Mouse (Mus musculus) hindbrain, embryonic 16.5 days (tissue): Measurements from ENCODE around the gene Zfp979. TPM values are rescaled to one million over a fixed set of nuclear protein-coding genes. Genes with fewer than 3 reads are reported as not detected.
"Not testable (repeated sequence)": the region's sequence is repeated elsewhere in the genome, so short reads cannot be mapped to it uniquely, and the experiment has no call there.

Experiments
- ATAC-seq: fragments of 200-750 bp; cut with Nextera tagmentation; 2 replicates; pipeline ENCODE4 v1.8.0; 2017; ENCODE audit warnings: moderate TSS enrichment, moderate library complexity
- H3K27ac ChIP-seq: fragments of 300-500 bp; sonication (generic); 2 replicates; pipeline ENCODE4 v1.5.1; 2014; ENCODE audit warnings: low read depth, mild to moderate bottlenecking, control low read depth, low read length, moderate library complexity
- H3K27me3 ChIP-seq: fragments of 300-500 bp; sonication (generic); replicated peaks from 2 replicates; pipeline ENCODE4 v1.6.1; 2014; ENCODE audit warnings: low read length; ENCODE audit not compliant: control insufficient read depth, insufficient read depth
- H3K36me3 ChIP-seq: fragments of 300-500 bp; sonication (generic); 2 replicates; pipeline ENCODE4 v1.6.1; 2014; ENCODE audit warnings: mild to moderate bottlenecking, low read length, moderate library complexity, mixed read lengths; ENCODE audit not compliant: control insufficient read depth, insufficient read depth
- H3K4me1 ChIP-seq: fragments of 300-500 bp; sonication (generic); 2 replicates; pipeline ENCODE4 v1.6.1; 2014; ENCODE audit warnings: low read depth, low read length; ENCODE audit not compliant: control insufficient read depth, insufficient read depth
- H3K4me2 ChIP-seq: fragments of 300-500 bp; sonication (generic); 2 replicates; pipeline ENCODE4 v1.6.1; 2014; ENCODE audit warnings: mild to moderate bottlenecking, low read length, control low read depth, moderate library complexity
- H3K4me3 ChIP-seq: fragments of 300-500 bp; sonication (generic); 2 replicates; pipeline ENCODE4 v1.5.1; 2014; ENCODE audit warnings: mild to moderate bottlenecking, low read length, control low read depth, moderate library complexity
- H3K9ac ChIP-seq: fragments of 300-500 bp; sonication (generic); 2 replicates; pipeline ENCODE4 v1.6.1; 2014; ENCODE audit warnings: low read depth, mild to moderate bottlenecking, control low read depth, low read length, moderate library complexity
- H3K9me3 ChIP-seq: fragments of 300-500 bp; sonication (generic); 2 replicates; pipeline ENCODE4 v1.6.1; 2014; ENCODE audit warnings: mild to moderate bottlenecking, low read length, moderate library complexity; ENCODE audit not compliant: control insufficient read depth
- WGBS: fragments of 180-500 bp; shearing (Covaris S2); extraction: QIAGEN DNeasy Blood & Tissue Kit; methylation state at CpG from one replicate; pipeline ENCODE4 v1.1.7; 2014; 5-methylcytosine and 5-hydroxymethylcytosine counted together
- polyA plus RNA-seq: library from polyadenylated mRNA; unstranded; fragments of >200 nt; fragmentation: Nextera tagmentation; extraction: Ambion mirVana; gene quantifications from 2 replicates; pipeline ENCODE4 v1.2.1, GENCODE M21; 2015

The Zfp979 gene
- polyA plus RNA-seq, 1 experiment from 2014 or later, result 2.9 TPM

DNA sequence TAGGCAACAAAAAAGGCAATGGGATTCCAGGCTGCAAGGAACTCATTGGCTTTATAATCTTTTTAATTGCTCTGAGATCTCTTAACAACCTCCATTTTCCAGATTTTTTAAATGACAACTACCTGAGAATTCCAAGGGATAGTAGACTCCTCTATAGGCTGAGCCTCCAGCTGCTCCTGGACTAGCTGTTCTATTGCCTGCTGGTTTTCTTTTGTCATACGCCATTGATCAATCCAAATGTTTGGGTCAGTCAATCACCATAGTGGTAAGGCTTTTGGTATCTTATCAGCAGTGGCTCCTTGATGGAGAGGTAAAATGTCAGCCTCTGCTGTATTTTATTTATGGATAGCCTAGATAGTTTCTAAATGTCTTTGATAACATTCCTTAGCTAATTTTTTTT is 44.6 kb downstream of the Zfp979 start:
- no peaks in the 10 kb centered on the region for H3K36me3 ChIP-seq
- ATAC-seq, result no peak
- 60% methylated on average over 1 of the region's 1 CpGs for WGBS
- H3K4me3 ChIP-seq, result no peak overlapping the region
- no peak overlapping the region for H3K27ac ChIP-seq
- no peak overlapping the region for H3K9ac ChIP-seq
- no peak overlapping the region for H3K4me2 ChIP-seq
- H3K4me1 ChIP-seq, result no peaks in the 10 kb centered on the region
- no peaks in the 10 kb centered on the region for H3K27me3 ChIP-seq
- H3K9me3 ChIP-seq, result peaks cover 3% of the 10 kb centered on the region

DNA sequence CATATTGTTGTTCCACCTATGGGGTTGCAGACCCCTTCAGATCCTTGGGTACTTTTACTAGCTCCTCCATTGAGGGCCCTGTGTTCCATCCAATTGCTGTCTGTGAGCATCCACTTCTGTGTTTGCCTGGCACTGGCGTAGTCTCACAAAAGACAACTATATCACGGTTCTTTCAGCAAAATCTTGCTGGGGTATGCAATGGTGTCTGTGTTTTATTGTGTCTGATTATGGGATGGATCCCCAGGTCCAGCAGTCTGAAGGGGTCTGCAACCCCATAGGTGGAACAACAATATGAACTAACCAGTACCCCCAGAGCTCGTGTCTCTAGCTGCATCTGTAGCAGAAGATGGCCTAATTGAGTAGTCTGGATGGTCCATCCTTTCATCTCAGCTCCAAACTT is 47.7 kb downstream of the Zfp979 start:
- 81% methylated on average over 3 of the region's 3 CpGs for WGBS

GRCm38 (mm10) chr4:147586511-147587473 is 55.5 kb downstream of the Zfp979 start:
- 67% methylated on average over 1 of the region's 1 CpGs for WGBS
- H3K36me3 ChIP-seq, result no peaks in the 10 kb centered on the region
- peaks cover 13% of the 10 kb centered on the region for H3K9me3 ChIP-seq
- no peak overlapping the region for H3K4me2 ChIP-seq
- H3K9ac ChIP-seq, result no peak overlapping the region
- H3K4me3 ChIP-seq, result no peak overlapping the region
- no peak for ATAC-seq
- no peaks in the 10 kb centered on the region for H3K4me1 ChIP-seq
- no peak overlapping the region for H3K27ac ChIP-seq
- no peaks in the 10 kb centered on the region for H3K27me3 ChIP-seq

More for the DNA sequence above, 47.7 kb downstream of the Zfp979 start:
- not testable (repeated sequence) for ATAC-seq, H3K27me3 ChIP-seq, H3K4me2 ChIP-seq, H3K27ac ChIP-seq, H3K4me1 ChIP-seq, H3K9ac ChIP-seq, H3K36me3 ChIP-seq, H3K9me3 ChIP-seq, H3K4me3 ChIP-seq

GRCm38 (mm10) chr4:147579371-147579770 is 62.9 kb downstream of the Zfp979 start:
- not testable (repeated sequence) for H3K4me2 ChIP-seq, H3K9ac ChIP-seq, H3K36me3 ChIP-seq, H3K27ac ChIP-seq, ATAC-seq, H3K27me3 ChIP-seq, H3K4me3 ChIP-seq, H3K4me1 ChIP-seq
- 91% methylated on average over 4 of the region's 4 CpGs for WGBS
- peaks cover 12% of the 10 kb centered on the region for H3K9me3 ChIP-seq

DNA sequence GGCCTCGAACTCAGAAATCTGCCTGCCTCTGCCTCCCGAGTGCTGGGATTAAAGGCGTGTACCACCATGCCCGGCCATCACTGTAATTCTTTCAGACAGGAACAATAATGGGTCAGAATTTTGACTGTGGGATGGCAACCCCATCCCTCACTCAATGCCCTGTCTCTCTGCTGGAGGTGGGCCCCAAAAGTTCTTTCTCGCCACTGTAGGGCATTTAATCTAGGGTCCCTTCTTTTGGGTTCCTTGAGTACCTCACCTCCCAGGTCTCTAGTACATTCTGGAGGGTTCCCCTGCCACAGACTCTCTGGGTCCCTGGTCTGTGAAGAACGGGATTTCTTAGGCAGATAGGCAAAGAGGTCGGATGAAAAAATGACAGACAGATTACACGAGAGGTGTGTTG is 71.2 kb downstream of the Zfp979 start:
- not testable (repeated sequence) for H3K27me3 ChIP-seq, H3K36me3 ChIP-seq, H3K4me2 ChIP-seq, H3K27ac ChIP-seq, H3K9ac ChIP-seq, H3K4me1 ChIP-seq, H3K9me3 ChIP-seq, ATAC-seq, H3K4me3 ChIP-seq
- WGBS, result 89% methylated on average over 8 of the region's 8 CpGs

DNA sequence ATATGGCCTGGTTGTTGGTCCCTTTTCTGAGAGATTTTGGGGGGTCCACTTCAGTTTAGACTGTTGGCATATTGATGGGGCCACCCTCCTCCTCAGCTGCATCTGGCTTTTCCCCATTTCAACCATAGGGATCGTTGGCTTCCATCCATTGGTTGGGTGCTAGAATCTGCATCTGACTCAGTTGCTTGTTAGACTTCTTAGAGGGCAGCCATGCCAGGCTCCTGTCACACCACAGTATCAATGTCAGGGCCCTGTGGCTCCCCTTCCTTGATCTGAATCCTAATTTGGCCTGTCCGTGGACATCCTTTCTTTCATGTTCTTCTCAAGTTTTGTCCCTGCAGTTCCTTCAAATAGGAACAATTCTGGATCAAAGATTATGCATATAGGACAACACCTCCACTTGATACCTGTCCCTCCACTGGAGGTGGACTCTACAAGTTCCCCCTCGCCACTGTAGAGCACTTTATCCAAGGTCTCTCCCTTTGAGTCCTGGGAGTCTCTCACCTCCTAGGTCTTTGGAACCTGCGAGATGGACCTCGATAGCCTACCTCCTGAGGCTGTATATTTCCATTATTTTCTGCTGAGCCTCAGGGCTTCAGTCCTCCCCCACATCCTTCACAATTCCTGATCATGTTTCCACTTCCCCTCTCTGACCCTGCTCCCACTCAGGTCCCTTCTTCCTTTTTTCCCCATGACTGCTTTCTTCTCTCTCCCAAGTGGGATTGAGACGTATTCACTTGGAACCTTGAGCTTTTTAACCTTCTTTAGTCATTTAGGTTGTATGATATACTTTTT is 76.7 kb downstream of the Zfp979 start:
- Histone ChIP-seq H3K4me3 (no peak overlapping the region), H3K9me3 (peaks cover 10% of the 10 kb centered on the region; the same call in 1 of the 2 replicates), H3K4me2 (no peak overlapping the region), H3K9ac (no peak overlapping the region), H3K27me3 (no peaks in the 10 kb centered on the region), H3K4me1 (no peaks in the 10 kb centered on the region), H3K36me3 (no peaks in the 10 kb centered on the region), H3K27ac (no peak overlapping the region)
- no peak for ATAC-seq
- WGBS, result 71% methylated on average over 6 of the region's 6 CpGs

Other genes starting within 250 kb of the Zfp979 start
- 4.4 and 5.2 TPM in 2 replicates for gene Zfp982, start 150.1 kb downstream of the Zfp979 start, polyA plus RNA-seq
- gene Gm16503, start 102.3 kb downstream of the Zfp979 start, polyA plus RNA-seq, result 0.52 and 1.0 TPM in 2 replicates
- gene Zfp985, start 89.2 kb downstream of the Zfp979 start, polyA plus RNA-seq, result 0.12 and 0.21 TPM in 2 replicates
- gene Zfp534, start 60.0 kb upstream of the Zfp979 start, polyA plus RNA-seq, result 0.06 TPM in 1 of 2 replicates, not detected in the other
- gene Zfp984, start 167.3 kb upstream of the Zfp979 start, polyA plus RNA-seq, result 4.0 and 4.1 TPM in 2 replicates
- gene Zfp933, start 205.9 kb upstream of the Zfp979 start, polyA plus RNA-seq, result 6.2 and 7.8 TPM in 2 replicates
- 37.6 and 38.7 TPM in 2 replicates for gene Miip, start 226.3 kb upstream of the Zfp979 start, polyA plus RNA-seq
- gene Fv1, start 226.5 kb upstream of the Zfp979 start, polyA plus RNA-seq, result 8.4 and 11.5 TPM in 2 replicates